Comparison of ENCODE assay signal across 8 mouse cellular contexts in genomic region chr1:190172311-190172978, GRCm38 (mm10). TPM values are rescaled to one million over a fixed set of nuclear protein-coding genes. Genes with fewer than 3 reads are reported as not detected.
A peak's percentile ranks its signal among the peaks of the same experiment; 100 is the strongest.
DNase-seq lines count a peak whose midpoint lies in the region; ATAC-seq and TF ChIP-seq lines count a peak whose summit lies in the region.

No protein-coding gene starts in this region.

- peak overlapping the region; percentile 40; the same call in 1 of the 2 replicates for H3K9ac ChIP-seq in liver, embryonic 15.5 days

- H3K36me3 ChIP-seq in E14TG2a.4 (ENCODE audit: insufficient read depth, low read length) = no peaks in the 10 kb centered on the region
- no peaks in the 10 kb centered on the region for H3K36me3 ChIP-seq in hindbrain, embryonic 10.5 days
- no peaks in the 10 kb centered on the region for H3K36me3 ChIP-seq in liver, embryonic 15.5 days (replicated peaks)

- peaks cover 96% of the 10 kb centered on the region for H3K27me3 ChIP-seq in E14TG2a.4 (ENCODE audit: insufficient read depth, low read length)
- H3K27me3 ChIP-seq in hindbrain, embryonic 10.5 days (ENCODE audit: insufficient read depth, poor library complexity, severe bottlenecking) = peaks cover 68% of the 10 kb centered on the region
- H3K27me3 ChIP-seq in liver, embryonic 15.5 days = peaks cover 91% of the 10 kb centered on the region

- under 1% methylated on average over 32 of the region's 32 CpGs for WGBS in hindbrain, embryonic 10.5 days
- WGBS in liver, embryonic 15.5 days (ENCODE audit: insufficient replicate concordance) = 2% methylated on average over 32 of the region's 32 CpGs

- H3K4me1 ChIP-seq in E14TG2a.4 (replicated peaks; ENCODE audit: low read depth, low read length) = peaks cover 44% of the 10 kb centered on the region
- H3K4me1 ChIP-seq in hindbrain, embryonic 10.5 days (replicated peaks) = peaks cover 69% of the 10 kb centered on the region
- peaks cover 8% of the 10 kb centered on the region for H3K4me1 ChIP-seq in liver, embryonic 15.5 days (replicated peaks)

- peak; percentile 11 to 43 for DNase-seq in adrenal gland, adult (ENCODE audit: inconsistent age in 2 of 2, low spot score in 1 of 2)
- DNase-seq in adrenal gland, adult 2 months = no peak
- peak; percentile 36 for DNase-seq in hindbrain, embryonic 10.5 days (ENCODE audit: low spot score)
- DNase-seq in adipocyte (ENCODE audit: low spot score) = no peak
- DNase-seq in c-Kit-positive CD71-positive TER-119-positive erythroid progenitor cells, embryonic 14.5 days (ENCODE audit: low spot score) = no peak
- no peak for DNase-seq in left cerebral cortex, adult 2 months (ENCODE audit: extremely low spot score in 1 of 2, low spot score in 2 of 2)

- intact Hi-C loops in left cerebral cortex, adult 2 months (cut with DNase I) = no loop called here

- no peak overlapping the region for H3K27ac ChIP-seq in hindbrain, embryonic 10.5 days
- H3K27ac ChIP-seq in liver, embryonic 15.5 days (replicated peaks) = peak overlapping the region; percentile 69
- H3K27ac ChIP-seq in left cerebral cortex, adult 2 months = no peak overlapping the region

- H3K4me2 ChIP-seq in liver, embryonic 15.5 days = peak overlapping the region; percentile 60

- H3K4me3 ChIP-seq in E14TG2a.4 (replicated peaks; ENCODE audit: low read length) = 0 out of 2 replicates have a peak overlapping the region, but pooled peaks have one; percentile 13
- H3K4me3 ChIP-seq in hindbrain, embryonic 10.5 days = peak overlapping the region; percentile 84
- H3K4me3 ChIP-seq in liver, embryonic 15.5 days (replicated peaks) = peak overlapping the region; percentile 57
- no peak overlapping the region for H3K4me3 ChIP-seq in left cerebral cortex, adult 2 months

- no peak for TF ChIP-seq CTCF in E14TG2a.4 (conservative IDR thresholded peaks at IDR 0.05; ENCODE audit: low read length)
- no peak for TF ChIP-seq CTCF in left cerebral cortex, adult 2 months (IDR thresholded peaks at IDR 0.05)

- no peak for ATAC-seq in liver, embryonic 15.5 days (ENCODE audit: insufficient read depth)

- no peaks in the 10 kb centered on the region for H3K9me3 ChIP-seq in E14TG2a.4 (ENCODE audit: low read length)
- no peaks in the 10 kb centered on the region for H3K9me3 ChIP-seq in hindbrain, embryonic 10.5 days
- no peaks in the 10 kb centered on the region for H3K9me3 ChIP-seq in liver, embryonic 15.5 days (replicated peaks)

RNA-seq across cellular contexts. Expression of gene Prox1, which starts 1.9 kb away (rescaled TPM):
- total RNA-seq in adrenal gland, adult 2 months (2021) = 10 to 100 TPM; 33.4 to 34.0 TPM
- polyA plus RNA-seq in adrenal gland, adult 2 months (2012; rRNA removed) = 17.4 and 22.8 TPM in 2 replicates
- polyA plus RNA-seq in hindbrain, embryonic 10.5 days (2016; fragmentation: Nextera tagmentation; extraction: Ambion mirVana) = 7.5 and 9.4 TPM in 2 replicates
- polyA plus RNA-seq in liver, embryonic 15.5 days (2015; fragmentation: Nextera tagmentation; extraction: Ambion mirVana) = 5.2 and 6.1 TPM in 2 replicates
- total RNA-seq in left cerebral cortex, adult 2 months (2021) = 1 to 10 TPM; 7.3 to 7.4 TPM

Comparison
In these comparisons a context has a peak if more than half of its experiments do, and no peak if none do; other contexts are left out.
1. DNase-seq: peak in adrenal gland, adult (2 of 2) and hindbrain, embryonic 10.5 days (single experiment); none in adrenal gland, adult 2 months (single experiment), adipocyte (single experiment), c-Kit-positive CD71-positive TER-119-positive erythroid progenitor cells, embryonic 14.5 days (single experiment) and left cerebral cortex, adult 2 months (0 of 2).